Mouse (Mus musculus): ENCODE results near the gene Cd82. TPM values are rescaled to one million over a fixed set of nuclear protein-coding genes. Genes with fewer than 3 reads are reported as not detected.

The Cd82 gene
- total RNA-seq, 2 experiments from 2014 or later, result 373 to 415 TPM

DNA sequence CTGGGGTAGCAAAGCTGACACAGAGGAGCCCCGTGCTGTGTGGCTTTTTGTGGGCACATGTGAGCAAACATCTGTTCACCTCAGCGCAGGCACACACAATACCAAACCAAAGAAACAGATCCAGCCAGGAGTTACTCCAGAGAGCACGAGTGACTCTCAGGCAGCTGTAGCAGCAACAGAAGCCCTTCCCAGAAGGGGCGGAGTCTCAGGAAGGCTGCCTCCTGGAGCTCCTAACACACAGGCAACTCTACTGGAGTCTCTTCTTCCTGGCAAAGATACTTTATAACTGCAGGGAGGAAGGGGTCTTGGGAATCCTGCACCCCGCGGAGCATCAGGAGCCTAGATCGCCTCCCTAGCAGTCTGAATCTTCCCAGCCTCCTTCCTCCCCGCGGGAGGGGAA, 7.2 kb upstream of the Cd82 start:
- peak; percentile 71 for ATAC-seq (replicated peaks; ENCODE audit: low FRiP score, poor library complexity, severe bottlenecking)

DNA sequence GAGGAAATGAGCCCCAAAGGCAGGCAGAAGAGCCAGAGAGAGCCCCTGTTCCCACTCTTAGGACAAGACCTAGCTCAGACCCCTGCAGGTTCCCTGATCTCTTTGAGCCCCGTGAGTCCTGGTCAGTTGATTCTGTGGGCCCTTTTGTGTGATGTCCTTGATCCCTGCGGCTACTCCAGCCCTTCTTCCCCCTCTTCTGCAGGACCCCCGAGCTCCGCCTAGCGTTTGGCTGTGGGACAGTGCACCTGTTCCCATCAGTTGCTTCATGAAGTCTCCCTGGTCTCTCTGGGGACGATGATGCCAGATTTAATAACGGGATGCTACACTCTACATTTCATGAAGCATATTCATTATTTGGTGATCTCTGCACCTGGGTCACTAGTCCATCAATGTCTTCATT, 6.2 kb upstream of the Cd82 start:
- ATAC-seq (replicated peaks; ENCODE audit: low FRiP score, poor library complexity, severe bottlenecking), result 0 out of 2 replicates have a peak, but pooled peaks have one; percentile 31

DNA sequence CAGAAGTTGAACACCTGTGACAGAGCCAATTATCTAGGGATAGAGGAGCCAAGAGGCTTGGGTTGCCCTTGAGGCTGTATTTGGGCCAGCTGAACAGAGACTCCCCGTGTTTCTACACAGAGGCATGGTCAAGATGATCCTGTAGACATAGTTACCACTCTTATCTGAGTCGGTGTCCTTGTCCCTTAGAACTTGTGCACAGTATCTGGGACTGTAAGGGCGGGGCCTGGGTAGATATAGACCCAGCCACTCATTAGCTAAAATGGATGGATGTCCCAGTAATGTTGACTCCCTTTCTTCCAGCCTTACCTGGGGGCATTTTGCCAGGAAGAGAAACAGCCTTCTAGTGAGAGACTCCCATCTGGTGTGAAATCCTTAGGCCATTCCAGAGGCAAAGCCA, 3.4 kb upstream of the Cd82 start:
- peak; percentile 22 for ATAC-seq (replicated peaks; ENCODE audit: low FRiP score, poor library complexity, severe bottlenecking)

DNA sequence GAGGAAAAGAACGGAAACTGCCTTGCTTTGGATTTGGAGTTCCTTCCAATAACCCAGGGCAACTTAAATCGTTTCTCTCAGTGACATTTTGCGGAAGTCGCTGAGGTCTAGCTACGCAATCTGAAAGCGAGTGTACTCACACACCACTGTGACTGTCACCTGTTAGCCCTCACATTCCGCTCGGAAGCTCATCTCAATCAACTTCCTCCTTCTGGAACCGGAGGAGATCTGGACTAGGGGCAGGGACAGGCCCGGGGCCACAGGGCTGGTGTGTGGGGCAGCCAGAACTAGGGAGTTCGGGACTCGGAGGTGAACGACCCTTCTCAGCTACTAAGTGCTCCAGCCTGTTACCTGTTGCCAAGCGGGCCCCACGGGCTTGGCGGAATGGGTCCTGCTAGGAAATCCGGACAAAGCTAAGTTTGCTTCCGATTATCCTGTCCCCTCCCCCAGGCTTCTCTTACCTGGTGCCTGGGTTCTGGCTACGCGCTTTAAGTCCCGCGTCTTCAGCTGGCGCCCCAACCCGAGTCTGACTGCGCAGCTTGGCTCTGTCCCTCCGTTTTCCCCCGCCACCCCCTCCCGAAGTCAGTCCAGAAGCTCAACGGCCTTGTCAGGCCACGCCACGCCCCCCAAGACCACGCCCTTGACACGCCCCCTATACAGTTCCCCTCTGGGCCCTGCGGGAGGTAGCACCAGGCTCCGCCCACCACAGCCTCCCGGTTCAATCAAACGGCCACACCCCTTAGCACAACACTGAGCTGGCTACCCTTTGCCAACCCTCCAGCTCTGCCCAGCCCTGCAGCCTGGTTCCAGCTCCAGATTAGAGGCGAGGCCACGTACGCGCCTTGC, 848 bp downstream of the Cd82 start:
- peak; percentile 81 for ATAC-seq (replicated peaks; ENCODE audit: low FRiP score, poor library complexity, severe bottlenecking)

DNA sequence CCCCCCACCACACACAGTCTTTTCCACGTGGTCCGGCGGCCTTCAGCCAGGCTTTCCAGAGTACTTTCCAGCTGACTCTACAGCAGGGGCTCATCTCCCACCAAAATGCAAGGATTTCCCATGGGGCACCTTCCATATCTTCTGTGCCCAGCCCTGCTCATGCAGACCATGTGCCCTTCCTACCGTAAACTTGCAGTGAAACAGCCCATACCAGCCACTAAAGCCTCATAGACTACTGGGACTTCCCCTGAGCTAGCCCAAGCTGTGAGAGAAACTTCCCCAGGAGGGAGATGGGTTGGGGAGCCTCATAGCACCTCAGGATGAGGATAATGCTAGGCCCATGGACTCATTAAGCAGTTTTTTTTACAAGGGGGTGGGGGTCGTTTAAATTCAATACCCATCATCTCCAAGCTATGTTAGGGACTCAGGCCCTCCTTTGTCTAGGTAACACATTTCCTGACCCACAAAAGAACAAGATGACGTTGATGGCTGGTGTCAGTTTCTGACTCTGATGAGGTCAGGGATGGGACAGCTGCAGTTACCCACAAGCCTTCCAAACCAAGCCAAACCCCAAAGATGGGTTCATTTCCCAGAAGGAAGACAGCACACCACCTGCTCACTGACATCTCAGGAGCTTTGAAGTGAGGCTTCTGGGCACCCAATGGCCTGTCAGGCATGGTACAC, 2.0 kb downstream of the Cd82 start:
- no peak for ATAC-seq (replicated peaks; ENCODE audit: low FRiP score, poor library complexity, severe bottlenecking)

DNA sequence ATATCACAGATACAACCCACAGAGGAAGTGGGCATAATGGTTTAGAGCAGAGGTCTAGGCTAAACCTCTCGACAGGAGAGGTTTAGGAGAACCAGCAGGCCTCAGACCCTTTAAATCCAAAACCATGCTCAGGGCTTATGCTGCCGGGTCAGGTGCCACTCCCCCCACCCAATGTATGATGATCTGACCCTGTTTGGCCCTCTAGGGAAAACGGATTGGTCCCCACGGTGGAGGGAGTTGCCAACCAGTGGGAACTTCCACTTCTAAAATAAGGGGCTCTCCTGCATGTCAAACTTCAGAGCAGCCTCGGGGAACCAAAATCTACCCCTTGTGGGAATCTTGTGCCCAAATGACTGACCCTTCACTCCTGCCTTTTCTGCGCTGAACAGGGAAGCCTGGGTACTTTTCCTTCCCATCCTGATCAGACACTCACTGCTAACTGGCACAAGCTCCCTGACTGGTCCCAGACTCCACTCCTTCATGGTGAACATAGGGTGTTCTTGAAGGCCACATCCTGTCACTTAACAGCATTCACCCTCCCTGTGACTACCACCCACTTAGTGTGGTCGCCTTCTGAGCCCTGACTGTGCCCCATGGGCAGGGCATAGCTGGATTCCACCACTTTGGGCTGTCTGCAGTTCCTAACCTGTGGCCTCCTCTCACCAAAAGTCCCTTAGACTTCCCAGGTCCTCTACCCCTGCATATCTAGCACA, 3.6 kb downstream of the Cd82 start:
- no peak for ATAC-seq (replicated peaks; ENCODE audit: low FRiP score, poor library complexity, severe bottlenecking)

DNA sequence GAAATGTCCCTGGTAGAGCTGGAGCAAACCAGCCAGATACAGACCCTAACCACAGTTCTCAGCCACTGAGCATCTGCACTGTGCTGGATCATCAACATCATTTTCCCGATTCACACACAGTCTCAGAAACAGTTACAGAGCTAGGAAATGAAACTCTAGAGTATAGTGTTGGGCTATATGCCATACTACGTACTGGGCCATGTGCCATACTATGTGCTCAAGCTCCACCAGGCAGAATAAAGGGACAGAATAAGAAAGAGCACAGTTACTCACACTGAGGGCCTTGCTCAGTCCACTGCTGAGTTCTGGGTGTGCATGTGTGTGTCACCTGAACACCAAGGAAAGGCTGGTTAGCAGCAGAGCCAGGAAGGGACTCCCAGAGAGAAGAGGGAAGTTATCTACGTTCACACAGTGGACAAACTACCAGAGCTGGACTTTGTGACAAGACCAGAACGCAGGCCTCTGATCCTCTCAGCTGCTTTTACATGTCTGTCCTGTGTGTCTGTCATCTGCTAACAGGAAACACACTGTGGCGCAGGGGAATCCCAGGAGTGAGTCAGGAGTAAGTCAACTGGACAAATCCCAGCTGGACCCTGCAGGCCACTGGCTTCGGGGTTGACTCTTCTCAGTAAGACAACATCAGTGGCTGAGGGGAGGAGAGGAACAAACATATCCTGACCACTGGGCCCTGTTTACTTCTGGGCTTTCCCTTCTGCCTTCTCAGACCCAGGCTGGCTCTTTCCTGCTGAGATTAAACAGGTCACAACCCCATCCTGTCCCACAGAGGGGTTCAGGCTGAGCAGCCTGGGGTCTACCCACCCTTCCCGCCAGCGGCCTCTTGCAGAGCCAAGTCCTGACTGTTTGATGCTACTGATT, 4.4 kb downstream of the Cd82 start:
- no peak for ATAC-seq (replicated peaks; ENCODE audit: low FRiP score, poor library complexity, severe bottlenecking)

DNA sequence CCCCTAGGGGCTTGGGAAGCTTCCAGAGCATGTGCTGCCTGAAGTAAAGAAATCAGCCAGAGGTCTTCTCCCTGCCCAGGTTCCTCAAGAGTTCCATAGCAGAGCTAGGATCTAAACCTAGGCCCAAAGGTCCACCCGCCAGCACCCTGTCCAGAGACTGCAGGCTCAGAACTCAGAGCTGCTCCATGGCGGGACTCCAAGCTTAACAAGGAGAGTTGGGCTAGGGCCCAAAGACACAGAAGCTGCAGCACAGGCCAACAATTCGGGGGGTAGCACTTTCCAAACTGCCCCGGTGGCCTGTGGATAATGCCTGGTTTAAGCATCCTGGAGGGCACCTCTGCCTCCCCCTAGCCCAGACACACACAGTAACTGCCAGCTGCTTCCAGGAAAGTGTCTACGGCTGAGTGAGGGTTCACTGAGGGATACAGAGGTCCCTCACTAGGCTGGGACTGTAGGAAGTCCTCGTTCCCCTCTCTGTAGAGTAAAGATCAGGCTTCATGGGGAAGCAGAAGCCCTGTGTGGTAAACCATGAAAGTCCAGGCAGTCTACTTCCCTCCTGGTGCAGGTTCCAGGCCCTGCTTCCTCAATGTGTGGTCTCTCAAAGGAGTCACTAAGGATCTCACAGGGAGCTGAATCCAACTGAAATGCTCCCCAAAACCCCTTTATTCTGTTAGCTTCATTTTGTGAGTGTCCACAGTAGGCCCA, 5.4 kb downstream of the Cd82 start:
- no peak for ATAC-seq (replicated peaks; ENCODE audit: low FRiP score, poor library complexity, severe bottlenecking)

DNA sequence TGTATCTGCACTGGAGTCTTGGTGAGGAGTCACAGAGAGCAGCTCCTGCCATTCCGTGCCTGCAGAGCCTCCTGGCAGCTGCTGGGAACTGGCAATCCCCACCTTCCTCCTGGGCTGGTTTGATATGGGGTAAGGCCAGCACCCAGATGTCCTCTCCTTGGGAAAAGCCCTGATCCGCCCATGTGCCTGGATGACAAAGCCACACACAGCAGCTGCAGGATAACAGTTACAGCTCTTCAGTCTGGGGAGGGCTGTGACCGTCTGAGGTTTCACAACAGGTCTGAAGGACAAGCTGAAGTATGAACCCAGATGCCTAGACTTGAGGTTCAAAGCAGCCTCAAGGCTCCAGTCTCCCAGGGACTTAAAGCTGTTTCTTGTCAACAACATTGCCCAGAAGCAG, 6.8 kb downstream of the Cd82 start:
- ATAC-seq (replicated peaks; ENCODE audit: low FRiP score, poor library complexity, severe bottlenecking), result peak; percentile 71

DNA sequence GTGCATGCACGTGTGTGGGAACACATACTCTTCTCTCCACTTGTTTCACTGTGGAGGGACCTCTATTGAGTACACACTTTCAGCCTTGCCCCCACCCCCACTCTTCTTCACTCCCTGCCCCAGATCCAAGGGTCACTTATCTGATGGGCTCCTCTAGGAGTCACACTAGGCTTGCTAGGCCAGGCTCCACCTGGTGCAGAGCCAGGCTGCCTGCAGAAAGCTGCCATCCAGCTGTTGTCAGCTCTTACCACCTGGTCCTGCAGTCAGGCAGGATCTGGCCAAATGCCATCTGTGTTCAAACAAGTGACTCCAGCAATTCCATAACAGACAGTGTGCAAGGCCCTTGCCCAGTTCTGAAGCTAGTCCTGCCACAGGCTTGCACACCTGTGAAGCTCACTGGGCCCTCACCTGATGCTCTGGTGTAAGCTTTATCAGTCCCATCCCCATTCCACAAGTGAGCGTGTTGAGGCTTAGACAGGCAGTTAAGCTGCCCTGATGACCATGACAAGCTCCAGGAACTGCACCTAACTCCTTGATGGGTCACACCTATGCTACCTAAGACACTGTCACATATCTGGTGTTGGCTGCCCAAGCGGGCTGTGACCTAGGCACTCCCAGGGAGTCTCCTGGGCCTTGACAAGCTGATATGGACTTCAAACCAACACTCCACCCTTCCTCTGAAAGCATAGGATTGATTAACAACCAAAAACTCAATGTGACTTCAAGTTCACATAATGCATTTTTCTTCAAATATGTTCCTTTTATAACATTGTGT, 7.9 kb downstream of the Cd82 start:
- ATAC-seq (replicated peaks; ENCODE audit: low FRiP score, poor library complexity, severe bottlenecking), result peak; percentile 67

DNA sequence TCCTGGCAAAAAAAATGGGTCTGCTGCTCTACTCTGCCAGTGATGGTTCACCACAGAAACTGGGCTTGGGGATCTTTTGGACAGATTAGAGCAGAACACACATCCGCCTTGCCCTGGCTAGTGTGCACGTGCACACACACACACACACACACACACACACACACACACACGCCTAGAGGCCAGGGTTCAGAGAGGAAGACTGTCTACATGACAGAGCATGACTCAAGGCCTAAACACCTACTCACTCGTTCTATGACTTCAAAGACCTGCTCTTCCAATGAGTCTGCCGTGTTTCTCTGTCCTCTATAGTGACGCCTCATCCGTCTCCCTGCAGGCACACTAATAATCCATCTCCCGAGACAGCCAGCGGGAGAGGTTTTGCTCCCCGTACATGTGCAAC, 8.6 kb downstream of the Cd82 start:
- ATAC-seq (replicated peaks; ENCODE audit: low FRiP score, poor library complexity, severe bottlenecking), result no peak

DNA sequence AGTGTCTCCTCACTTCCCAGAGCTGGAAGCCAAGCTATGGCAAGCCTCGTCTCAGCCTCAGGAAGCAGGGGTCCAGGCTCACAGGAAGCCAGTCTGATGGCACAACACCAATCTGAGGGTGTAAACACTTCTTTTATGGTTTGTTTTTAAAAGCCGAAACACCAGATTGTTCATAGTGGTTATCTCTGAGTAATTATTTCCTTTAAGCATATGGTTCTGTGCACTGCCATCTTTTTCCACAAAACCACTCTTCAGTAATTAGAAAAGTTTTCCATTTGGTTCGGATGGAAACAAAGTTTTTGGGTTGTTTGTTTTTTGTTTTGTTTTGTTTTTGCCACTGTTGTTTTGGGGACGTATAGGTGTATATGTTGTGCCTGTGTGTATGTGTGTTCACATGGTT, 9.9 kb downstream of the Cd82 start:
- ATAC-seq (replicated peaks; ENCODE audit: low FRiP score, poor library complexity, severe bottlenecking), result no peak

DNA sequence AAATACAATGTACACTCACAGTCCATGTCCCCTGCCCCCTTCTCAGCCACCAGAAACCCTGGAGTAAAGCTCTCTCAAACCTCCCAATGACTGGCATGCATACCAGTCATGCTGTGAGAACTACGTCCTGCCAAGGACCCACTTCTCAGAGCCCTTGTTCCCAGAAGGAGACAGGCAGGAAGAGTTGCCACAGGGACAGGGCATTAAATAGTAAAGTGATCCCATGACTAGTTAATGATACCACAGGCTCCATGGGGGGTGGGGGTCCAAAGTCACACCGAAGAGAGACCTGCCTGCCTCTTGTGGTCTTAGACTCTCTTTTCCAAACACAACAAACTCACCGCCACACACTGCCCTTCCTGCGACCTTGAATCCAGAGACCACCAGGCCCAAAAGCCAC, 10.4 kb downstream of the Cd82 start:
- ATAC-seq (replicated peaks; ENCODE audit: low FRiP score, poor library complexity, severe bottlenecking), result no peak

DNA sequence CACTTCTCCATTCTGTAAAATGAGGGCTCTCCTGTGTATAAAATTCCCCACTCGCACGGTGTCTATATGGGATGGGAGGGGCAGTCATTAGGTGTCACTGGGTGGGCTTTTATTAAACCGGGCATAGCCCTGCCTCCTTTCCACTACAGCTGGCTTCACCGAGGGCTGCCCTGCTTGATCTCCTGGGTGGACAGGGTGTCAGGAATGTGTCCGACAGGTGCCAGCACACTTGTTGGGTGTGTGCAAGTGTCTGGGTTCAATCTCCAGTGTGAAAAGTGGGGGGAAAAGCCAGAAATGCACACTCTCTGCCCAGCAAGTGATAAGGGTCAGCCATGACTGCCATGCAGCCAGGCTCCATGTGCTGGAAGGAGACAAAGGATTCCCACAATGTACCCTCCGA, 10.9 kb downstream of the Cd82 start:
- no peak for ATAC-seq (replicated peaks; ENCODE audit: low FRiP score, poor library complexity, severe bottlenecking)

DNA sequence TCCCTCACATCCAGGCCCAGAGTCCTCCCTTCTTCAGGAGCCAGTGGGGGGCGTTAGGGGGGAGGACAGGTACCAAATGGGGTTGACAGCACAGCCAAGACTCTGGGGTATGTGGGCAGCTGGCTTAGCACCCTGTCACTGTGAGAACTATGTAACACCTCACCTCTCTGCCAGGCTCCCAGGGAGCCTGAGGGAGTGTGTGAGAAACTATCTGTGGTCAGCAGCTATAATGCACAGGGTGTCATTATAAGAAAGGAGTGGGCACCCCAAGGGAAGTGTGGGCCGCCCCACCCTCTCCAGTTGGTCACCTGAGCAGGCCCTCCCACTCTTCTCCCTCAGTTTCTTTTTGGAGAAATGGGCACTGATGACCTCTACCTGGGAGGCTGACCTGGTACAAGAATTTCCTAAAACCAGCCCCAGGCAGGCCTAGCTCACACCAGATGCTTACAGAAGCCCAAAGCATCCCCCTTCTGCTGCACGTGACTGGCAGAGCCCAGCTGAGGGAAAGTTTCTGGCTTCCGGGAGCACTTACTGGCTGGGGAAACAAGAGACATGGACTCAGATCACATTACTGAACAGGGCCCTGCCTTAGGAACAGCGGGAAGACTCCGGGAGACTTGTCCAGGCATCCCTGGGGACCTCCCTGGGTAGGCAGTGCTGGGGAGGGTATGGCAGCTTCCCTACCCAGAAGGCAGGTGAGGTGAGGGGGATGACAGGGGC, 11.6 kb downstream of the Cd82 start:
- no peak for ATAC-seq (replicated peaks; ENCODE audit: low FRiP score, poor library complexity, severe bottlenecking)

DNA sequence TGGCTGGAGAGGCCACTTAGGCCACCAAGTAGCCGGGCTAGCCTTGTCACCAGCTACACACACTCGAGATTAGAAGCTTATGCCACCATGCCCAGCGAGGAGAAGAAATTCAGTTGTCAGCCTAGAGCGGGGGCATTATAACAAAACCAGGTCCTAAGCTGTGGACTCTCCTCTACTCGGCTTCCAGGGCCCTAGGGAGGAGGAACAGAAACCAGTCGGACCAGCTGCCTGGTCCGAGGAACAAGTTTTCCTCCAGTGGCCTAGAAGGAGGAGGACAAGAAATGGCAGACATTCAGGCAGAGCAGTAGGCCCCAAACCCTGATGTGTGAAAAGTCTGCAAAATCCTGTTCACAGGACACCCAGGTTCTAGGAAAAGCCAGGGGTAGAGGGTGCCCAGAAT, 12.2 kb downstream of the Cd82 start:
- ATAC-seq (replicated peaks; ENCODE audit: low FRiP score, poor library complexity, severe bottlenecking), result no peak

DNA sequence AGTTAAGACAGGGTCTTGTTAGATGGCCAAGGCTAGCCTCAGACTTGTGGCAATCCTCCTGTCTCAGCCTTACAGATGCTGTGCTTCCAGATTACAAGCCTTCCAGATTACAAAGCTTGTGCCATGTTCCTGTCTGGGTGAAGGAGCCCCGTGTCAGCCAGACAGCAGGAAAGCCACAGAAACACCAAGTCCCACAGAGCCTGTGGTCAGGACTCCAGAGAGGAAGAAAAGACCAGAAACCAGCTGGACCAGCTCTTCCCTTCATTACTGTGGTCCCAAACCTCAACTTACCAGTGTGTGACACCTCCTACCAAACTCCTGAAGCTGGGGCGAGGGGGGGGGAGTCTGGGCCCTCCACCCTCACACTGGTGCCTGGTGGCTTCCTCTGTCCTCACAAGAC, 13.3 kb downstream of the Cd82 start:
- no peak for ATAC-seq (replicated peaks; ENCODE audit: low FRiP score, poor library complexity, severe bottlenecking)

DNA sequence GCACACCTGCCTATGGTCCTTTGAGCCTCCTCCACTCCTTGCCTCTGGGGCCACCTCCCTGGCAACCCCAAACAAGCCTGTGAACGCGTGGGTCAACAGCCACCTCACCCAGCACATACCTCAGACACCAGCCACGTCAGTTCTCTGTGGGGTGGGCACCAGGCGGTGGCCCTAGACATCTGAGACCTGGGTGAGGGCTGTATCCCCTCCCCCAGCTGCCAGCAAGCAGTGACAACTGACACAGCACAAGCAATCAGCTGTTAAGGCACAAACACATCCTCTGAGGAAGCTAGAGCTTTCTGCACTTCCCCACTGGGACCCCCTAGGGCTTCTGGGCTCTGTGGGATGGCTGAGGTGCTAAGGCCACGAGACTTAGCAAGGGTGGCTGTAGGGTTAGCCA, 14.2 kb downstream of the Cd82 start:
- ATAC-seq (replicated peaks; ENCODE audit: low FRiP score, poor library complexity, severe bottlenecking), result no peak

All from erythroid progenitor cell, adult 5-6 weeks (primary cell).